29 mouse cellular contexts compared by ENCODE assay signal in genomic region chr10:83782371-83783120, GRCm38 (mm10). TPM values are rescaled to one million over a fixed set of nuclear protein-coding genes. Genes with fewer than 3 reads are reported as not detected.
DNase-seq lines count a peak whose midpoint lies in the region; ATAC-seq and TF ChIP-seq lines count a peak whose summit lies in the region.
"Had no signal": no experiment of that assay in that cellular context is flagged by ENCODE, and none has a peak within 500 bp of the region (broad histone marks: within the 10 kb centered on the region; RNA-seq: fewer than 3 reads in every experiment).

No protein-coding gene starts in this region.

- no peaks in the 10 kb centered on the region for H3K27me3 ChIP-seq in midbrain, postnatal 0 days (ENCODE audit: insufficient read depth, low read length)
- H3K27me3 ChIP-seq in midbrain, embryonic 16.5 days (ENCODE audit: control insufficient read depth, insufficient read depth, low read depth, low read length), result no peaks in the 10 kb centered on the region
- no peaks in the 10 kb centered on the region for H3K27me3 ChIP-seq in hindbrain, embryonic 14.5 days (ENCODE audit: control insufficient read depth, insufficient read depth, low read length)
- H3K27me3 ChIP-seq: CH12.LX; embryonic facial prominence, embryonic 12.5 days; forebrain, embryonic 15.5 days; heart, embryonic 15.5 days; hindbrain, embryonic 12.5 days; limb, embryonic 12.5 days; liver, embryonic 15.5 days; lung, embryonic 15.5 days; midbrain, embryonic 12.5 days had no signal

- intact Hi-C loops in left cerebral cortex, postnatal 36 days (cut with DNase I), result no loop called here

- no peaks in the 10 kb centered on the region for H3K9me3 ChIP-seq in midbrain, postnatal 0 days (ENCODE audit: low read length)
- H3K9me3 ChIP-seq in midbrain, embryonic 16.5 days (replicated peaks; ENCODE audit: control insufficient read depth, low read length, poor library complexity, severe bottlenecking), result no peaks in the 10 kb centered on the region
- H3K9me3 ChIP-seq in hindbrain, embryonic 14.5 days (ENCODE audit: control insufficient read depth, low read length), result 0 out of 2 replicates have a peak, but pooled peaks cover 5% of the 10 kb centered on the region
- H3K9me3 ChIP-seq: embryonic facial prominence, embryonic 12.5 days; forebrain, embryonic 15.5 days; liver, embryonic 15.5 days; lung, embryonic 15.5 days had no signal

- ATAC-seq in cerebellum, adult (ENCODE audit: insufficient number of reproducible peaks, low FRiP score, low TSS enrichment), result peak; percentile 85
- no peak for ATAC-seq in midbrain, postnatal 0 days (ENCODE audit: low FRiP score)
- no peak for ATAC-seq in midbrain, embryonic 16.5 days
- no peak for ATAC-seq in hindbrain, embryonic 14.5 days (ENCODE audit: low FRiP score)
- ATAC-seq: activated CD4-positive, CD25-positive, alpha-beta regulatory T cell, adult 4 months; forebrain, embryonic 15.5 days; intestine, embryonic 16.5 days had no signal

- H3K27ac ChIP-seq in midbrain, postnatal 0 days (ENCODE audit: low read depth, low read length), result no peak overlapping the region
- H3K27ac ChIP-seq in midbrain, embryonic 16.5 days (ENCODE audit: low read length), result no peak overlapping the region
- H3K27ac ChIP-seq in hindbrain, embryonic 14.5 days, result no peak overlapping the region
- H3K27ac ChIP-seq: embryonic facial prominence, embryonic 12.5 days; forebrain, embryonic 15.5 days; gastrocnemius, adult 2 months; heart, embryonic 15.5 days; hindbrain, embryonic 12.5 days; kidney, postnatal 0 days; limb, embryonic 12.5 days; liver, embryonic 15.5 days; lung, embryonic 15.5 days; midbrain, embryonic 12.5 days had no signal

- no peaks in the 10 kb centered on the region for H3K4me1 ChIP-seq in midbrain, postnatal 0 days (ENCODE audit: insufficient read depth, low read length)
- no peaks in the 10 kb centered on the region for H3K4me1 ChIP-seq in midbrain, embryonic 16.5 days (ENCODE audit: control insufficient read depth, insufficient read depth, low read length)
- H3K4me1 ChIP-seq in hindbrain, embryonic 14.5 days (replicated peaks; ENCODE audit: control insufficient read depth, insufficient read depth, low read length), result no peaks in the 10 kb centered on the region
- H3K4me1 ChIP-seq: heart, embryonic 15.5 days; liver, embryonic 15.5 days; midbrain, embryonic 12.5 days had no signal

- WGBS in midbrain, postnatal 0 days, result 85% methylated on average over 10 of the region's 10 CpGs
- WGBS in midbrain, embryonic 16.5 days, result 85% methylated on average over 10 of the region's 10 CpGs
- WGBS in hindbrain, embryonic 14.5 days, result 88% methylated on average over 10 of the region's 10 CpGs

- H3K36me3 ChIP-seq in midbrain, postnatal 0 days (ENCODE audit: insufficient read depth, low read length), result no peaks in the 10 kb centered on the region
- H3K36me3 ChIP-seq in midbrain, embryonic 16.5 days (ENCODE audit: control insufficient read depth, insufficient read depth, low read length), result no peaks in the 10 kb centered on the region
- no peaks in the 10 kb centered on the region for H3K36me3 ChIP-seq in hindbrain, embryonic 14.5 days (replicated peaks; ENCODE audit: control insufficient read depth, insufficient read depth)
- H3K36me3 ChIP-seq: embryonic facial prominence, embryonic 12.5 days; forebrain, embryonic 15.5 days; heart, embryonic 15.5 days; hindbrain, embryonic 12.5 days; limb, embryonic 12.5 days; liver, embryonic 15.5 days; lung, embryonic 15.5 days; midbrain, embryonic 12.5 days had no signal

- no peak for TF ChIP-seq CTCF in midbrain, postnatal 0 days (IDR thresholded peaks at IDR 0.05)

- no peak overlapping the region for H3K9ac ChIP-seq in midbrain, postnatal 0 days (replicated peaks; ENCODE audit: low read length, poor library complexity, severe bottlenecking)
- H3K9ac ChIP-seq in midbrain, embryonic 16.5 days (ENCODE audit: low read depth, low read length), result no peak overlapping the region
- no peak overlapping the region for H3K9ac ChIP-seq in hindbrain, embryonic 14.5 days
- H3K9ac ChIP-seq: embryonic facial prominence, embryonic 12.5 days; forebrain, embryonic 15.5 days; heart, embryonic 15.5 days; hindbrain, embryonic 12.5 days; limb, embryonic 12.5 days; liver, embryonic 15.5 days; lung, embryonic 15.5 days; midbrain, embryonic 12.5 days had no signal

- H3K4me3 ChIP-seq in midbrain, postnatal 0 days (ENCODE audit: low read depth, low read length), result no peak overlapping the region
- H3K4me3 ChIP-seq in midbrain, embryonic 16.5 days (ENCODE audit: low read depth, low read length), result no peak overlapping the region
- no peak overlapping the region for H3K4me3 ChIP-seq in hindbrain, embryonic 14.5 days (replicated peaks; ENCODE audit: low read length)
- H3K4me3 ChIP-seq: embryonic facial prominence, embryonic 12.5 days; forebrain, embryonic 15.5 days; gastrocnemius, adult 2 months; heart, embryonic 15.5 days; hindbrain, embryonic 12.5 days; limb, embryonic 12.5 days; liver, embryonic 15.5 days; lung, embryonic 15.5 days; midbrain, embryonic 12.5 days had no signal

- DNase-seq in cerebellum, postnatal 4 days (ENCODE audit: low spot score in 2 of 2), result no peak
- DNase-seq in midbrain, postnatal 0 days (ENCODE audit: low spot score), result peak; percentile 26
- DNase-seq in cerebellum, postnatal 10 days, result peak; percentile 83 to 86
- DNase-seq in layer of hippocampus, postnatal 10 days (ENCODE audit: low spot score in 2 of 2), result no peak
- no peak for DNase-seq in left cerebral cortex, postnatal 36 days (ENCODE audit: low spot score in 2 of 2)
- no peak for DNase-seq in hindbrain, embryonic 14.5 days (ENCODE audit: low spot score)
- DNase-seq: adrenal gland, adult 2 months; adrenal gland, postnatal 36 days; embryo, embryonic 11 days; gastrocnemius, adult 2 months; kidney, adult 8-10 months; thymus, adult 2 months; thymus, postnatal 4 days had no signal

- no peak overlapping the region for H3K4me2 ChIP-seq in midbrain, postnatal 0 days (ENCODE audit: low read depth, low read length, poor library complexity, severe bottlenecking)
- no peak overlapping the region for H3K4me2 ChIP-seq in midbrain, embryonic 16.5 days (ENCODE audit: low read length)
- H3K4me2 ChIP-seq in hindbrain, embryonic 14.5 days (replicated peaks), result no peak overlapping the region
- H3K4me2 ChIP-seq: embryonic facial prominence, embryonic 12.5 days; forebrain, embryonic 15.5 days; heart, embryonic 15.5 days; hindbrain, embryonic 12.5 days; limb, embryonic 12.5 days; liver, embryonic 15.5 days; lung, embryonic 15.5 days; midbrain, embryonic 12.5 days had no signal

RNA-seq across cellular contexts. Expression of gene 1500009L16Rik, which starts 59.9 kb away (rescaled TPM):
- 52.4 and 63.7 TPM in 2 replicates for total RNA-seq in midbrain, postnatal 0 days (2014; rRNA removed)
- 122 and 136 TPM in 2 replicates for polyA plus RNA-seq in midbrain, postnatal 0 days (2015; fragmentation: Nextera tagmentation; extraction: Ambion mirVana)
- 94.0 and 102 TPM in 2 replicates for polyA plus RNA-seq in midbrain, embryonic 16.5 days (2015; fragmentation: Nextera tagmentation; extraction: Ambion mirVana)
- total RNA-seq in layer of hippocampus, postnatal 10 days (2021), result 10 to 100 TPM; 38.5 to 43.8 TPM
- total RNA-seq in left cerebral cortex, postnatal 36 days (2021), result 10 to 100 TPM; 16.2 to 19.1 TPM
- polyA plus RNA-seq in hindbrain, embryonic 14.5 days (2014; fragmentation: Nextera tagmentation; extraction: Ambion mirVana), result 87.9 and 88.7 TPM in 2 replicates
- total RNA-seq: liver, adult 2 months; neutrophil, adult 5-6 weeks had no signal
- polyA plus RNA-seq: liver, adult 2 months had no signal

Comparison
In these comparisons a context has a peak if more than half of its experiments do, and no peak if none do; other contexts are left out.
1. DNase-seq: peak in midbrain, postnatal 0 days (single experiment) and cerebellum, postnatal 10 days (2 of 2); none in cerebellum, postnatal 4 days (0 of 2), layer of hippocampus, postnatal 10 days (0 of 2), left cerebral cortex, postnatal 36 days (0 of 2) and hindbrain, embryonic 14.5 days (single experiment).